Mouse (Mus musculus) megakaryocyte, adult 5-6 weeks (primary cell): ENCODE results near the gene Atxn2. TPM values are rescaled to one million over a fixed set of nuclear protein-coding genes. Genes with fewer than 3 reads are reported as not detected.
A peak's percentile ranks its signal among the peaks of the same experiment; 100 is the strongest.

Source experiments
- ATAC-seq: 2 replicates; pipeline ENCODE4 v1.8.0; 2016; ENCODE audit warnings: mild to moderate bottlenecking, inconsistent platforms; ENCODE audit not compliant: poor library complexity, severe bottlenecking
- total RNA-seq, 2 experiments: library from RNA; stranded (forward) in 1 of 2; stranded (reverse) in 1 of 2; fragments of 153-499, 151-499 nt in 1 of 2; fragments of 221-1000, 200-1000 nt in 1 of 2; gene quantifications; 2 replicates each; pipeline versions ENCODE4 v1.2.3 to v1.2.4; 2015 to 2017

Gene Atxn2
- total RNA-seq, 2 experiments from 2014 or later = 33.2 to 46.3 TPM

GRCm38 (mm10) chr5:121813744-121814143 lies 102.6 kb downstream of the Atxn2 start:
- ATAC-seq = no peak

GRCm38 (mm10) chr5:121815067-121815466 lies 103.9 kb downstream of the Atxn2 start:
- peak; percentile 59 for ATAC-seq

GRCm38 (mm10) chr5:121815867-121816380 lies 104.8 kb downstream of the Atxn2 start:
- ATAC-seq = no peak

DNA sequence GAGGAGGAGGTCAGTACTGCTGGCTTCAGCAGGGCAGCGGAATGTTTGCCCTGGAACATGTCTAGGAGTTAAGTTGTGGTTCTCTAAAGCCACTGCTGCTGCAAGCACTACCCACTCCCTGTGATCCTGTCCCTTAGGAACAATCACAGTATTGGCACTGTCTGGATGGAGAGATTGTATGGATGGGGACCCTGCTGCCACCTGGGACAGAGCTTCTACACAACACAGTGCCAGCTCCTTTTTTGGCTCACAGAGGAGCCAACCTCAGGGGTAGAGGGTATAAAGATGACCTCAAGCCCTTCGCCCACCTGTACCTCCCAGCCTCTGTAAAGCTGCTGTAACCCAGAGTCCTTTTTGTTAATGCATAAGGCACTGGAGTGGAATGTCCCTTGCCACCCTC lies 105.5 kb downstream of the Atxn2 start:
- no peak for ATAC-seq

DNA sequence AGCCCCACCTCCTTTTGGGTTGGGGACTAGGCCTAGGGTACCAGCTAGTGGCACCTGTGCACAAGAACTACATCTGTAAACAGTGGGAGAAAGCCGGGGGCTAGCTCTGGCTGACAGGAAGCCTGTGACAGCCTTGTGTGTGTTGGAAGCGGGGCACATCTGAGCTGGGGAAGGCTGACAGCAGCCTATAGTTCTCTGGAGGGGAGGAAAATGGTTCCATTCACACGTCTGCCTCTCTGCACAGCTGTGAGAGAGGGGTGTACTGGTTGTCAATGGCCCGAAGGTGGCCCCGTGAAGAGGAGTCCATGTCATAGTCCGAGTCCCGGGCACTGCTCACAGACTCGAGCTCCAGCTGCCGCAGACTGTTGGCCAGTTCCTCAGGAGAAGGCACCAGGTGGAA lies 106.4 kb downstream of the Atxn2 start:
- ATAC-seq = no peak

- no peak for ATAC-seq
Observed at GRCm38 (mm10) chr5:121818401-121818800, 107.3 kb downstream of the Atxn2 start.

GRCm38 (mm10) chr5:121818862-121819261 lies 107.7 kb downstream of the Atxn2 start:
- ATAC-seq = no peak

GRCm38 (mm10) chr5:121819559-121819958 lies 108.4 kb downstream of the Atxn2 start:
- ATAC-seq = peak; percentile 11; the same call in 1 of the 2 replicates

DNA sequence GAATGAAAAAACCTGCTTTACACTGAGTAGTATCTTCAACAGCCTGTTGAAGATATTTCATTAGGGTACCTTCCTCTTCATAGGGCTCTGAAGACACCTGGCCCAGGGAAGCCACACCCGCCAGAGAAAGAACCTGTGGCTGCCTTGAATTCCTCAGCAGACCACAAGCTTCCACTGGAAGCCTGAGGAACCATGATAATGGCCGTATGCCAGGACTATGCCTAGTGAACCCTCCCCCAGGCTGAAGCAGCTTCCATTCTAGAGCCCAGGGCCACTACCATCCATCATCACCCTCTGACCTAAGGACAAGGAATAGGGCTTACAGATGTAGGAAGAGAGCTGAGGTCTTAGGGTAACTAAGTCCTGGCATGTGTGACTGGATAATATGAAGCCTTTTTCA lies 109.0 kb downstream of the Atxn2 start:
- ATAC-seq = no peak

- ATAC-seq = no peak
Observed at GRCm38 (mm10) chr5:121820657-121821056, 109.5 kb downstream of the Atxn2 start.

GRCm38 (mm10) chr5:121821116-121821515 lies 110.0 kb downstream of the Atxn2 start:
- no peak for ATAC-seq

DNA sequence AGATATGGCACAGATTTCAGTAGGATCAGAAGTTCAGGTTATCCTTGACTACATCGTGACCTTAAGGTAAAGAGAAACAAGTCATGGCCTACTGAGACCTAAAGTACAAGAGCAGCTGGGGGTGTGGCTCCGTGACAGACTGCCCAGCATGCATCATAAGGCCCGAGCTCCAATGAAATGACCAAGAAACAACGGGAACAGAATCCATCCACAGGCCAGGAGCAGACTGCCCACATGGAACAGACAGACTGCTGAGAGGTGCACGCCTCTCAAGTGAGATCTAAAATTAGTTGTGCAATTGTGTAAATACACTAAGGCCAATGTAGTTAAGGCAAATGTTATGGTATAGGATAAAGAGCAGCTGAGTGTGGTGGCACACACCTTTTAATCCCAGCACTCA lies 110.4 kb downstream of the Atxn2 start:
- ATAC-seq = no peak

- no peak for ATAC-seq
Observed at GRCm38 (mm10) chr5:121822786-121823505, 111.8 kb downstream of the Atxn2 start.

DNA sequence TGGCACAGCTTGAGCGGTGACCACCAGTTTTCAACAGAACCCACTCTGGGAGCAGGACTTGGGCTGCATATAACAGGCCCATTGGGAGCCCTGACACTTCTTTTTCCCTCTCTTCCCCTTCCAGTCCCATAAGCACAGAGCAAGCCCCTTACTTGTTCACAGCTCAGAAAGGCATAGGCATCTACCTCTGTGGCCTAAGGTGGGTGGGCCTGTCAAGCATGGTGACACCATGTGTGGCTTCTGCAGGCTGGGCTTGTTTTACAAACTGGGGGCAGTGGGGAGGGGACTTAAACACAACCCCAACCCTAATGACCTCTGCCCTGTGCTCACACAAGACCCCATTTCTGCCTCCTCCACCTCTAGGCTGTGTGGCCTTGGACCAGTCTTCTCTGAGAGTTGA lies 112.5 kb downstream of the Atxn2 start:
- no peak for ATAC-seq

- ATAC-seq = peak; percentile 89
Observed at GRCm38 (mm10) chr5:121824121-121824520, 113.0 kb downstream of the Atxn2 start.

- no peak for ATAC-seq
Observed at GRCm38 (mm10) chr5:121825606-121826005, 114.5 kb downstream of the Atxn2 start.

DNA sequence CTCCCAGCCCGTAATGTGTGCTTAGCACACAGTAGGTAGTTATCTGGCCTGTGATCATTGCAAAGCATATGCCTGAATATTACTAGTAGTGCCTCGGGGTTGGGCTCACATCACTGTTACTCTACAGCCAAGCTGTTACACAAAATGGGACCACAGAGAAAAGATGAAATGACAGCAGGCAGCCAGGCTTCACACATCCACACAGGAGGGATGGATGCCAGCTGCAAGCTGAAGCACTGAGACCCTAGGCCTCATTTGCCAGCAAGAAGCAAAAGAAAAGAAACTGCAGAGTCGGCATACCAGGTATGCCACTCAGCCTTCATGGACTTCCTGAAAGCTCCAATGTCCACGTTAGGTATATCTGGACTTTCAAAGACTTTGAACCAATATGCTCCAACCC lies 116.7 kb downstream of the Atxn2 start:
- ATAC-seq = no peak

DNA sequence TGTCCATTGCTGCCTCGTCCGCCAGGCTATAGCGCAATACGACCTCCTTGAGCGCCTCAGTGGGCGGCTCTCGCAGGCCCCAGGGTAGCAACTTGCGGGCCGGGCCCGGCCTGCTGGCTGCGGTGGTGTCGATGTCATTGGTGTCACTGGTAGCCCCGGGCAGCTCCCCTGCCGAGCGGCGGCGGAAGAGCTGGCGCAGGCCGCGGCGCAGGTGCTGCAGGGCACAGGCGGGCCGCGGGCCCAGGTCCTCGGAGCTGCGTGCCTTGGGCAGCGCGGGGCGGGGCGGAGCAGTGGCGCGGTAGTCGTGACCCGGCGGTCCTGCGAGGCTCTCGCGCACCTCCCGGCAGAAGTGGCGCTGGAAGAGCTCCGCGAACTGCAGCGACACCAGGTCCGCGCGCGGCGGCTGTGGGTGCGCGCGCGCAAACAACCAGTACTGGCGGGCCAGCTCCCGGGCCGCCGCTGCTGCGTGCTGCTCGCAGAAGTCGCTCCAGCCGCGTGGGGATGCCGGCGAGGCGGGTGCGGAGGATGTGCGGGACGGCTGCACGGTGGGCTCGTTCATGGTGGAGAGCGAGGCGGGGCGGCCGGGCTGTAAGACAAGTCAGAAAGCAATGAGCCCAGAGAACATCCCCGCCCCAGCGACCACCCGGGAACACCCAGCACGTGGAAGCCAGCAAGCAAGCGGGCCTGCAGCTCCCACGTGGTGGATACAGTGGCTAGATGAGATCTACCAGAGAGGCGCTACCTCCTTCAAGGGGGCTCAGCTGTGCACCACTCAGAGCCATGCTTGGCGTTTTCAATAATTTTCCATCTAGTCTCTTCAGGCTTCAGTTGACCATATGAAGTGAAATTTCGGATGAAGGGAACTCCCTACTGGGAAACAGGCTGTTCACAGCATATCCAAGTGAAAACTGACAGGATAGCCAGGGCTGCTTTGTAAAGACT lies 117.6 kb downstream of the Atxn2 start:
- ATAC-seq = no peak

- ATAC-seq = no peak
Observed at GRCm38 (mm10) chr5:121831002-121831601, 120.0 kb downstream of the Atxn2 start.

GRCm38 (mm10) chr5:121832376-121833155 lies 121.4 kb downstream of the Atxn2 start:
- no peak for ATAC-seq
